Mouse (Mus musculus): ENCODE measurements around the gene Insig1.

- TF ChIP-seq CTCF (IDR thresholded peaks at IDR 0.05; ENCODE audit: low read depth) (0 out of 2 replicates have a peak, but pooled peaks have one; percentile 21), EP300 (IDR thresholded peaks at IDR 0.05; ENCODE audit: low read depth) (peak; percentile 71)
Measured at GRCm38 (mm10) chr5:28066311-28066710, 4.9 kb upstream of the Insig1 start.

Measured in liver, embryonic 14.5 days (tissue).